Mouse (Mus musculus) forelimb bud, embryonic 11.5 days (tissue): Measurements from ENCODE around the gene Large1.
"Not testable (repeated sequence)": the region's sequence is repeated elsewhere in the genome, so short reads cannot be mapped to it uniquely, and the experiment has no call there.

ENCODE experiments used
- DNase-seq: peaks from one replicate; pipeline ENCODE4 v3.0.0-alpha.2; 2012; ENCODE audit warnings: low read depth, low spot score

The Large1 gene

DNA sequence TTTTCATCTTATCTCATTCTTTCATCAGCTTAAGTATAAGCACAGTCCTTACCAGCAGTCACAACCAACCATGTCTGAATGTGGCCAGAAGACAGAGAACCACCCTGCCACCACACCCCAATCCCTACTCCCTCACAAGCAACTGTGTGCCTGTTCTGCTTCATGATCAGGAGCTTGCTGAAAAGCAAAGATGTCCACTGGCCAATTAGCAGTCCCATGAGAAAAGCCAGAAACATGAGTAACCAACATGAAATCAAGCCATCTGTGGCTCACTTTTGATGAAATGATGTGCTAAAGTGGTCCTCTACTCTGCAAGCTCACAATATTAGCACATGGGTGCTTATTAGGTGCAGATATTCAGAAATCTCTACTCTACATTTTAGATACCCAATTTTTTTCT lies 57.8 kb downstream of the Large1 start:
- DNase-seq = no peak

GRCm38 (mm10) chr8:73293655-73294054 lies 59.7 kb downstream of the Large1 start:
- no peak for DNase-seq

- no peak for DNase-seq
These were observed 61.7 kb downstream of the Large1 start for GRCm38 (mm10) chr8:73291630-73292029.

- DNase-seq = no peak
These were observed 62.7 kb downstream of the Large1 start for GRCm38 (mm10) chr8:73290636-73291035.

GRCm38 (mm10) chr8:73289831-73290230 lies 63.5 kb downstream of the Large1 start:
- no peak for DNase-seq

- no peak for DNase-seq
These were observed 71.3 kb downstream of the Large1 start for GRCm38 (mm10) chr8:73281996-73282395.

DNA sequence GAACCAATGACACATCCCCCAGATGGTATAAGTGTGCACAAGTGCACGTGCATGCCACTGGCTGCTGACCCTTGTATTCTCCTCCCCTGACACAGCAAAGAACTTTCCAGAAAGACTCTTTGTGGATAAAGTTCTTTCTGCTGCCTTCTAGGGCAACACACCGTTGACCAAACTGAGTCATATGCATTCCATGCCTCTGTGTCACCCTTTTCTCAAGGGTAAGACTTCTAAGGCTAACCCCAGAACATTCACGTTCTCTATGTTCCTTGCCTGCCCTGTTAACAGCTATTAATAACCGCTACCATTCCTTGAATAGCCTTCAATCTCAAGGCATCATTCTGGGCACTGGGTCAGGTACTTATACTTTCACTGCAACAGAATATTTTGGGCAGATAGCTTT lies 77.3 kb downstream of the Large1 start:
- no peak for DNase-seq

DNA sequence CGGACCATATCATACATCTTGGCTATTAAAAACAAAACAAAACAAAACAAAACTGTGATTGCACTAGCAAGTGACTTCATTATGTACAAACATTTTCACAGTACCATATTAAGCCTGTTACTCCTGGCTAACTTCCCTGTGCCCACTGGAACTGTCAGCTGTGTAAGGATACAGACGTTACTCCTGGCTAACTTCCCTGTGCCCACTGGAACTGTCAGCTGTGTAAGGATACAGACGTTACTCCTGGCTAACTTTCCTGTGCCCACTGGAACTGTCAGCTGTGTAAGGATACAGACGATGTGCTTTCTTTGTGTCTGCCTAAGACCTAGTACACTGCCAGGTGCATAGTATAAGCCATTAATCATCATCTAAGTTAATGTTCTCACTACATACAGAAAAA lies 77.9 kb downstream of the Large1 start:
- DNase-seq = not testable (repeated sequence)

- no peak for DNase-seq
These were observed 80.2 kb downstream of the Large1 start for GRCm38 (mm10) chr8:73273150-73273549.

DNA sequence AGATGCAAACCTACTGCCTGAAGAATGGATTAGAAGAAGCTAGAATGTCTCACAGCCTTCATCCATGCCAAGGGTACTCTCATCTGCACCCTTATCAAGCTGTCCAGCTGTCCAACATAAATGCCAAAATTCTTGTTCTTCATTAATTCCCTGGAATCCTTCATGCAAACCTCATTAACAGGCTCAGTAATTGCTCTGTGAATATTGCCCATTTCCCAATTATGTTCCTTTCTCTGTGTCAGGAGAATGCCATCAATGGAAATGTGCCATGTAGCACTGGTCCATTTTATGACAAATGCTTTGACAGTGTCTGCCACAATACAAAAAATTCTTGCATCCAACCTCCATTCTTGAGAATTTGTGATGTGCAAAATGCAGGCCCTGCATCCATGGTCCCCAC lies 82.3 kb downstream of the Large1 start:
- DNase-seq = no peak

DNA sequence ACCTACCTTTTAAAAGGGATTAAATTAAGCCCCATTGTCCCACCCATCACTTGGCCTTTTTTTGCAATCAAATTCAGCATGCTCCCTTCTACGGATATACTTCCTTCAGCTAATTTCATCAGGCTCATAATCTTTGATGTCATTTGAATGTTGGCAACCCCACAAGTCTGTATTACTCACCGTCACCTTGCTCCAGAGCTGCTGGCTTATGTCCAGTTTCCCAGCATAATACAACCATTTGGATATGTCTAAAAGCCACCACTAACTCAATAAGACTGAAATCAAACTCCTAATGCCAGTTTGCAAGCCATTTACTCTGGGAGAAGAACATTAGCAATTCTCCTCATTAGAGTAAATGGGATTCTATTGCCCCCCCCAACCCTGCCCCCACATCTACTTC lies 95.4 kb downstream of the Large1 start:
- DNase-seq = no peak

DNA sequence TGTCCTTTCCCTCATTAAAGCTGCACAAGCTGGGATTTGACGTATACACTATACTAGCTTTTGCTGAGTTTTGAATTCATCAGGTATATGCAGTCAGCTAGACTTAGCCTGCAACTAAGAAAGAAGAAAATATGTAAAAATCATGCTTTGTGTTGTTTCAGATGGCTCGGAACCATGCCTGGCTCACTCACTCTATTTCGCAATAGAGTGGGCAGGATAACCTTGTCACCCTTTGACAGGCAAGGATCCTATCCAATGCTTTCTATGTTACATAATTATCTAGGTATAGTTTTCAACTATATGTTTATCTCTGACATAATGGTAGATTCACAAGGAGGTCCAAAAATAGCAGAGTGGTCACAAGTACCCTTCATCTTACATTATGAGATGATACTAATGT lies 109.2 kb downstream of the Large1 start:
- DNase-seq = no peak

GRCm38 (mm10) chr8:73242066-73242465 lies 111.3 kb downstream of the Large1 start:
- DNase-seq = no peak

DNA sequence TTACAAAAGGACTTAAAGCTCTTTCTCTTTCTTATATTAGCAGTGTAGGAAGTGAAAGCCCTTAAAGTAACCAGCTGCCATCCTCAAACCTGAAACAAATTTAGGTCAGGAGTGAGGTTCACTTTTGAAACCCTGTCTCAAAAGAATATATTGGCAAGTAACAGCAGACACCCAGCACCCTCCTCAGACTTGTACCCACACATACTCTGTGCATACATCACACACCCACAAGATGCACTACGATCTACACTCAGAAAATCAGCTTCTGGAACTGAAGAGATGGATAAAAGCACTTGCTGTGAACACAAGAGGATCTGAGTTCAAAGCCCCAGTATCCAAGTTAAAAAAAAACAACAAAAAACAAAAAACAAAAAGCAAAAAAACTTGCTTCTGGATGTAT lies 119.1 kb downstream of the Large1 start:
- no peak for DNase-seq

DNA sequence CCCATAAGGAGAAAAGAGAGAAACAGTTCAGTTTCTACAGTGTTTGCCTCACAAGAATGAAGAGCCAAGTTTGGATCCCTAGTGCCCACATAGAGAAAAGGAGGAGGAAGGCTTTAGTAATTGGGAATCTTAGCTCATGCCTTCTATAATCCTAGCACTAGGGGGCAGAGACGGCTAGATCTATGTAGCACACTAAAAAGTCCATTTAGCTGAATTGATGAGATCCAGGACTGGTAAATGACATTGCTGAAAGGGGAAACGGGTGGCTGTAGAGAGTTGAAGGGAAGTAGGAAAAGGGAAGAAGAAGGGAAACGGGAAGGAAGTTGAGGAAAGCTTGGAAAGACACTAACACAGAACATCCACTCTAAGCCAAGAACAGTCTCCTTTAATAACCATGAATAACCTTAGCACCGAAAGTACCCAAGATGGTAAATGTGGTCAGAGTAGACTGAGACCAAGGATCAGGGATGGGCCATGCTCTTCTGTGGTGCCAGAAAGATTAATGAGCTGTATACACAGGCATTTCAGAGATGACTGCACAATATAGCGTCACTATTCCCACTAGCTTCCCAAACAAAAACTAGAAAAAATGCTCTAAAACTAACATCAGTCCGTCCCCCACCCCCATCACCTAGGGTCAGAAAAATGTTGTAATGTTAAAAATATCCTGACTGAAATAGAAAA lies 119.8 kb downstream of the Large1 start:
- peak; percentile 26 for DNase-seq

DNA sequence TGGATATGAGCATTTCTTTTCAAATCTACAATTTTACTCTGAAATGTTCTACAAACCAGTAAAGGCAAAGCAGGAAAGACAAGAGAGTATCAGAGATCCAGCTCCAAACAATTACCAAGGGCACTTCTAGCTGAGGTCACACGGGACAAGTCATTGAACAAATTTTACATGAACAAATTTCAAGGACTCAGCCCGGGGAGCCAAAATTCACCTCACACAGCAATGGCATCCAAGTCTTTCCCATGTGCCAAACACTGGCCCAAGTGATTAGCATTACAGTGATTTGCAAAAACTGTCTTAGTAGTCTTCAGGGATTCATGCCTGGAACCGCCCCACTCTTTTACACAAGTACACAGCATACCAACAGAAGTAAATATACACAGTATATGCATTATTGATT lies 126.5 kb downstream of the Large1 start:
- DNase-seq = no peak

- DNase-seq = no peak
These were observed 127.7 kb downstream of the Large1 start for GRCm38 (mm10) chr8:73225654-73226053.

DNA sequence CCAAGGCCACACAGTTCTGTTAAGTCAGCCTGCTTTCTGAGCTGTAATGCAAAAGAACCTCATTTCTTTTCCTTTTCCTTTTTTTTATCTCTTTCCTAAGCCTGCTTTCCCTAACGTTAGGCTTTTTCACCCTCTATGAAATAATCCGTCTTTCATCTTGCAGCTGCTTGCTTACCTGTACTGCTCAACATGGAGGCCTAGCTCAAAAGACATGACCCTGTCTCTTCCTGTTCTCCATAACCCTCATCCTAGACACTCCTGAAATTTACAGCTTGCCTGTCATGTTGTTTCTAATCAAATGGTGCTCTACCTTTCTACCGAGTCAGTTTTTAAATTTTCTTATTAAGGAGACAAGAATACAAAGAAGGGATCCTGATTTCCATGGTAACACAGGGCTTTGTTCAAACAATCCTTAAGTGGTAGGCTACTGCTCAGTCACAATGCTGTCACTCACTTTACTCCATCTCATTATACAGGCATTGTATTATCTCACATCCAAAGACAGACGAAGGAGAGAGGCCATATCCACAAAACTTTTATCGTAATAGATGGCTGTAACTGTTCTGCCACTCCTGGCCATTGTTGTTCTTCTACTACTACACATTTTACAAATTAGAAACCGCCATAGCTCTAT lies 134.0 kb downstream of the Large1 start:
- no peak for DNase-seq

DNA sequence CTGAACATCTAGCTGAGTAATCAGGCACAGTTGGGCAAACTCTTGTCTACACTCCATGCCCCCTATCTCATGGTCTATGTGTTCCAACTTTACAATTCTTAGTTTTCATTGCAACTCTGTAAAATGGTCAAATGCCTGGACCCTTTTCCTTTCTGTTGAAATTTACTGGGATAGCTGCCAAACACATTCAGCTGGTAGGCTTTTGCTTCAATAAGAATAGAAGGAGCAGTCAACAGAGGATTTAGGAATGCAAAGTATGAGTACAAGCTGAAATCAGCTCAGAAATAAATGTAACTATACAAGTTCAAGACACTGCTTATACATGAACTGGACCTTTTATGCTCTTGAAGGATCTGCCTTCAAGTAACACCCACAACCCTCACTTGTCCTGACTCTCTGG lies 146.5 kb downstream of the Large1 start:
- no peak for DNase-seq

- no peak for DNase-seq
These were observed 151.5 kb downstream of the Large1 start for GRCm38 (mm10) chr8:73201854-73202253.

- no peak for DNase-seq
These were observed 155.6 kb downstream of the Large1 start for GRCm38 (mm10) chr8:73197714-73198113.

DNA sequence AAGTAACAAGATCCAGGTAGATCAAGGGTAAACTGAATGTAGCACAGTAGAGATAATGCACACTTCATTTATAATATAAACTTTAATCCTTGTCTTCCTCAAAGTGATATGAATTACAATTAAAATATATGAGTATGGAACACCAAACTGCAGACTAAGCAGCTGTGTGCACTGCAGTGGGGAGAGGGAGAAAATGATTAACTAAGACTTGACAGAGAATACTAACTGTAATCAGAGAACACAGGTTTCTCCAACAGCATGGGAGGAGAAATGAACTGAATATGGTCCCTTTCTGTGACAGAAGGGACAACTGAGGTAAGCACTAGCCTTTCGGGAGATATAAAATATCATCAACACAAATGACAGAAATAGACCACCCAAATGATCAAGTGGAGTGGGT lies 164.7 kb downstream of the Large1 start:
- no peak for DNase-seq

GRCm38 (mm10) chr8:73187381-73187780 lies 166.0 kb downstream of the Large1 start:
- no peak for DNase-seq

GRCm38 (mm10) chr8:73178434-73178833 lies 174.9 kb downstream of the Large1 start:
- DNase-seq = peak; percentile 8
